Mouse (Mus musculus) frontal cortex, postnatal 36 days (tissue): ENCODE measurements at regions not wholly inside any gene's neighbourhood (a gene's known extent, or its start where the extent isn't known, plus 50 kb on each side); places are given as distances from the start of the nearest gene placed in this dataset.

Experiments
- DNase-seq, 2 experiments: peaks; one replicate each; pipeline ENCODE4 v3.0.0; 2022; ENCODE audit warnings: low spot score in 2 of 2

- DNase-seq = no peak
Observed at GRCm38 (mm10) chr11:20462076-20462475, 81.0 kb upstream of the Sertad2 start.

GRCm38 (mm10) chr11:20463173-20463681 is 79.8 kb upstream of the Sertad2 start:
- DNase-seq = no peak

- no peak for DNase-seq
Observed at GRCm38 (mm10) chr11:20464564-20464963, 78.5 kb upstream of the Sertad2 start.

GRCm38 (mm10) chr11:20466591-20466990 is 76.5 kb upstream of the Sertad2 start:
- no peak for DNase-seq

GRCm38 (mm10) chr11:20468319-20469018 is 74.6 kb upstream of the Sertad2 start:
- DNase-seq = no peak

GRCm38 (mm10) chr11:20469368-20469767 is 73.7 kb upstream of the Sertad2 start:
- no peak for DNase-seq

DNA sequence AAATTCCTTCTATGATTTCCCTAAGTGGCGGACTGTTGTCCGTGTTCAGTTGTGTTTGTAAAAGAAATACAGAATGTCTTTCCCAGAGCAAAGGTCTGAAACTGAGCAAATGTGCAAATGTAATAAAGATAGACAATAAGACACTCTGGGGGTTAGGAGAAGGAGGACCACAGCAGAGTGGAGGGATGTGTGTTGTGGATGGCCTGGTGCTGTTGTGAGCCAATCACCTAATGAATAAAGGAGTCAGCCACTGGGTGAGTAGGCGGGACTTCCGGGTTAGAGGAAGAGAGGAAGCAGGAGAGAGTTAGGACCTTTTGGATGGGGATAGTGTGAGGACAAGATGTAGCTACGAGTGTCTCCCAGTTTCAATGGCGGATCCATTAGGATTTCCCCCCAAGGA is 72.7 kb upstream of the Sertad2 start:
- DNase-seq = no peak

- DNase-seq = no peak
Observed at GRCm38 (mm10) chr11:20472336-20472735, 70.7 kb upstream of the Sertad2 start.

GRCm38 (mm10) chr11:20475629-20476028 is 67.4 kb upstream of the Sertad2 start:
- DNase-seq = no peak

DNA sequence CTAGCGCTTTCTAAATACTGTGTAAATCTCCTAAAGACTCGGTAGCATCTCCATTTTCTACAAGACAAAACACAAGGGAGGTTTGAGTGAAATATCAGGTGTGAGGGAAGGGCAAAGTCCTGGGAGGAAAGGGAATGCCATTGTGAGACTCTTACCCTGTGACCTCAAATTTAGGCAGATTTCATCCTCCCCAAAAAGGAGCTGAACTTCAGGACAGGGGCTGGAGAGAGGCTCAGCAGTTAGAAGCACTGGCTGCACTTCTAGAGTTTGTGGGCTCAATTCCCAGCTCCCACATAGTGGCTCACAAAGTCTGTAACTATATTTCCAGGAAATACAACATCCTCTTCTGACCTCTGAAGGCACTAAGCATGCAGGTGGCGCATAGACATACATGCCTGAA is 66.6 kb upstream of the Sertad2 start:
- DNase-seq = no peak

DNA sequence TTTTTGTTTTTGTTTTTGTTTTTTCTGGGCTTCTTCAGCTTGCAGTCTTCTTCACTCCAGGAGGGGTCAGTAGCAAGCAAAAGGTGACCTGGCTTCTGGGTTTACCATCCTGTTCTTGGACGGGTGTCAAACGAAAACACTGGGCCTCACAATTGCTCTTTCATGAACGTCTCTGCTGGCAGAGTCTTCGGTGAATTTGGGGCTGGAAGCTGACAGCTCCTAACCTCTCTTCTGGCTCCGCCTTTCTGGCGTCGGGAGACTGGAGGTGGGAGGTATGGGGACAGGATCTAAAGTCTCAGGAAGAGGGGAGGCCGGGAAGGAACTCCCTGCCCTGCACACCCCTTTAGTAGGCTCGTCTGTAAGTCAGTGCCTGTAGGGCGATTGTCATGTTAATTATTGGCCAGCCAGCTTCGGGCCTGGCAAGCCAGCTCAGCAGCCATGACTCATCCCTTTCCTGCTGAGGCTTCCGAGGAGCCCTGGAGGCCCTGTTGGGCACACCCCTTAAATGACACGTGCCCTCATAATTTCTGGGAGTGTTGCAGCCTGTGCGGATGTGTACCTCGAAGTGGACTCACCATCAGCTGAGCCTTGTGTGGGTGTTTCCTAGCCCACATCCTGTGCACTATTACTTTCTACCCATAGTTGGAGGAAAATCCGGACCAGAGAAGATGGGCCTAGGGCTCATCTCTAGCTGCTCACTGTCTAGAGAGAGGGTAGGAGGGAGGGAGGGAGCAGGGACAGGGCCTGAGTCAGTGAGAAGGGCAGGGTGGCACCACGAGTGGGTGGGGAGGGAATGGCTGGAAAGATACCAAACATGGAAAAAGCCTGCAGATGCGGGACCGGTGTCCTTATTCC is 65.6 kb upstream of the Sertad2 start:
- DNase-seq = peak; percentile 15 to 29

DNA sequence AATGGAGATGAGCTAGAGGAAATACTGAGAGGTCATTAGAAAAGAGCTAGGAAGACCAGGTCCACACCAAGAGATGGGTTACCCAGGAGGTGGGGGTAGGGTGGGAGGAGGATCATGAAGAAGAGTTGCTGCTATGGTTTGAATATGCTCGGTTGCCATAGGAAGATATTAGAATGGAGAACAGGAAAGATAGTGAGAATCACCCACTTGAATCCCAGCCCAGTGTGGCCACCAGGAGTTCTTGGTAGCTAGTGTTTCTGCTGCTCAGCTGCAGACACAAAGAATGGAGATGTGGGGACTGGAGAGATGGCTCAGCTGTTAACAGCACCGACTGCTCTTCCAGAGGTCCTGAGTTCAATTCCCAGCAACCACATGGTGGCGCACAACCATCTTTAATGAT is 62.4 kb upstream of the Sertad2 start:
- DNase-seq = no peak

DNA sequence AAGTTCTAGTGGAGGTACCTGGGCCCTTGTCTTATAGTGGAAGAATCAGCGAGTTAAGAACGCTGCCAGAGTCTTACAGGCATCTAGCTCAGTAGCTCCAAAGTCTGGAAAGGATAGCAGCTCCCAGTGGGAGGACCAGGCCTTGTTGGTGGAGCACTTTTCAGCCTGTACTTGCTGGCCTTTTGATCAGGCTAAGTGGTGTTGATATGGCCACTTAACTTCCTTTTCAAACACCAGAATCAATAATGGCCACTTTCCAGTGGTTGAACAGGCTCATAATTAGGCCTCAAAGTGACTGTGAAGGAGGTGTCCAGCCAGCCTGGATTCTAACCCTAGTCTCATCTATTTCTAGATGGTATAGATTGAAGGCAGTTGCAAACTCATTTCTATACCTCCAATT is 57.7 kb upstream of the Sertad2 start:
- no peak for DNase-seq
